Mouse (Mus musculus) cerebellum, postnatal 4 days (tissue): ENCODE results near the gene Samt4.
"Not testable (repeated sequence)": the region's sequence is repeated elsewhere in the genome, so short reads cannot be mapped to it uniquely, and the experiment has no call there.

Source experiments
- DNase-seq, 2 experiments: peaks; one replicate each; pipeline ENCODE4 v3.0.0; 2022; ENCODE audit warnings: low spot score in 2 of 2, mixed read lengths in 1 of 2

The Samt4 gene

DNA sequence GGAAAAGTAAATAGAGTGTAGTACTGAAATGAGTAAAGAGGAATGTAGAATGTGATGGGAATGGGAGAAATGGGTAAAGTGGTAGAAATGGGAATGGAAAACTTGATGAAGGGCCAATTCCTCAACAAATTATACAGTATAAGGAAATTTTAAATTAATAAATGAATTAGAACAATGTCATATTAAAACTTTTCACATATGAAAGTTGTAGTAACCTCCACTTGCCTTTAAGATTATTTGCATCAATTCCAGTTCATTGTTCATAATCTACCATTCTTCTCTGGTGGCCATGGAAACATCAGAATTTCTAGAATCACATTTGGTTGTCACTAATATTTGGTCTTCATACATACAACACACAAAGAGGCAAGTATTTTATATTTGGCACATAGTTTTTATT, at the start of gene Samt4:
Gene Samt4, plus strand, starts transcription at position 301 of the 400 bp plus-strand sequence.
- DNase-seq = no peak

DNA sequence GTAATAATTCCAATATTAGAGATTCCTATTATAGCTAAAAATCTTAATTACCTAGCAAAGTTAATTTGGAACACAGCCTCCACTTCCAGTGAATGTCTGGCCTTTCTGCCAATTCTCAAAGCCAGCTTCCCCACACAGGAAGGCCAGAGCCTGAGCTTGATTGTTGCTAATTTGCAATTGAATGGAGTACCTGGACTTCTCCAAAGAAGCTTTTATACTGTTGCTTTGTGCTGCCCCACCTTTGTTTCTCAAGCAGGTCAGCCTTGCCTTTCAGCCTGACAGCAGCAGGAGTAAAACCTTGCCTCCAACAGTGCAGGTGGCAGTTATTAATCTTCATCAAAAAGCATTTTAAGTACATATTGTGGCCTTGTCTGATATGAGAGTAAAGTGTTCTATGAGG, 38.1 kb upstream of the Samt4 start:
- DNase-seq = not testable (repeated sequence)

DNA sequence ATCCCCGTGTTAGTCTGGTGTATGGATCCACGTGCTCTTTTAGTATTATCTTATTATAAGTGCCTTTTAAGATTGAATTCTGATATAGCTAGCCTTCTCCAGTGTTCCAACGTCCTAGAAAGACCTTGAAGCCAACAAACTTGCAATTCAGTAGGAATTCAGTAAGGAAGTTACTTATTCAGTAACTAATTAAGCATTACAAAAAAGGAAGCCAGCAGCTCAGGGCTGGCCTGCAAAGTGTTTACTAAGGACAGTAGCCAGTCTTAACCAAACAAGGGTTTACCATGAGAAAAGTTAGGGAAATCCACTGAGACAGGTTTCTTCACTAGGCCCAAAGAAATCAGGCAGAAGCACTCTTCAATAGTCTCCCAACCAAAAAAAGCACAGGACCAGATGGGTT, 13.4 kb upstream of the Samt4 start:
- not testable (repeated sequence) for DNase-seq
